Mouse (Mus musculus) liver, embryonic 11.5 days (tissue): ENCODE results near the gene Egln2. TPM values are rescaled to one million over a fixed set of nuclear protein-coding genes. Genes with fewer than 3 reads are reported as not detected.

Experiments used
- ATAC-seq: fragments of 200-750 bp; cut with Nextera tagmentation; replicated peaks from 2 replicates; pipeline ENCODE4 v1.8.0; 2017; ENCODE audit warnings: moderate number of reproducible peaks, mild to moderate bottlenecking, moderate TSS enrichment, moderate library complexity; ENCODE audit not compliant: low FRiP score
- DNase-seq: peaks from one replicate; pipeline ENCODE4 v3.0.0-alpha.2; 2017; ENCODE audit warnings: low spot score
- H3K27ac ChIP-seq: fragments of 300-500 bp; sonication (generic); 2 replicates; pipeline ENCODE4 v1.5.1; 2014; ENCODE audit warnings: mild to moderate bottlenecking, low read depth, low read length, control low read depth
- H3K27me3 ChIP-seq: fragments of 300-500 bp; sonication (generic); replicated peaks from 2 replicates; pipeline ENCODE4 v1.6.1; 2014; ENCODE audit warnings: low read length, mixed read lengths; ENCODE audit not compliant: control insufficient read depth, insufficient read depth
- H3K36me3 ChIP-seq: fragments of 300-500 bp; sonication (generic); 2 replicates; pipeline ENCODE4 v1.6.1; 2014; ENCODE audit warnings: mild to moderate bottlenecking, low read length, moderate library complexity, mixed read lengths; ENCODE audit not compliant: control insufficient read depth, insufficient read depth
- H3K4me1 ChIP-seq: fragments of 300-500 bp; sonication (generic); replicated peaks from 2 replicates; pipeline ENCODE4 v1.6.1; 2014; ENCODE audit warnings: low read length, mixed read lengths; ENCODE audit not compliant: control insufficient read depth, insufficient read depth
- H3K4me2 ChIP-seq: fragments of 300-500 bp; sonication (generic); 2 replicates; pipeline ENCODE4 v1.6.1; 2014; ENCODE audit warnings: mild to moderate bottlenecking, control low read depth, moderate library complexity
- H3K4me3 ChIP-seq: fragments of 300-500 bp; sonication (generic); 2 replicates; pipeline ENCODE4 v1.5.1; 2014; ENCODE audit warnings: low read depth, low read length, control low read depth
- H3K9ac ChIP-seq: fragments of 300-500 bp; sonication (generic); 2 replicates; pipeline ENCODE4 v1.6.1; 2014; ENCODE audit warnings: low read depth, low read length, control low read depth
- H3K9me3 ChIP-seq: fragments of 300-500 bp; sonication (generic); 2 replicates; pipeline ENCODE4 v1.6.1; 2016; ENCODE audit warnings: low read length, inconsistent platforms, mixed read lengths; ENCODE audit not compliant: control insufficient read depth
- whole genome bisulfite sequencing: fragments of 180-500 bp; shearing (Covaris S2); extraction: QIAGEN DNeasy Blood & Tissue Kit; methylation state at CpG from one replicate; pipeline ENCODE4 v1.1.7; 2014; 5-methylcytosine and 5-hydroxymethylcytosine counted together
- polyA plus RNA-seq: library from polyadenylated mRNA; unstranded; fragments of >200 nt; fragmentation: Nextera tagmentation; extraction: Ambion mirVana; gene quantifications from 2 replicates; pipeline ENCODE4 v1.2.1, GENCODE M21; 2014

The Egln2 gene
- polyA plus RNA-seq, 1 experiment from 2014 or later: 39.7 TPM

DNA sequence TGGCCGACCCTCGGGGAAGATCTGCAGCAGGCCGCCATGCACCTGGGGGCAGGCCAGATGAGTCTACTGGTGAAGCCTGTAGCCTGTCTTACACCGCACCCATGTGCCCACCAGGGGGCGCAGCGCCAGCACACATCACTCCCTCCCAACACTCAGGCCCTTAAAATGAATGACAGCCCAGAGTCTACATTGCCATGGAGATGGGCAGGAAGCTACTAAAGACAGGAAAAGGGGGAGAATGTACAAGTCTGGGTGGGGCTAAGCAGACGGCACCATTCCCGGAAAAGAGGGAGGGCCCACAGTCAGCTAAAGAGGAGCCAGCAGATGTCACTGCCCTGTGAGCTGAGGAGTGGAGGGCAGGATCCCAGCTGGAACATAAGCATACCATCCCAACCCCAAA lies 6.7 kb downstream of the Egln2 start:
- H3K4me1 ChIP-seq: peaks cover 17% of the 10 kb centered on the region
- WGBS: 14% methylated on average over 8 of the region's 8 CpGs
- no peak overlapping the region for H3K4me3 ChIP-seq
- no peaks in the 10 kb centered on the region for H3K9me3 ChIP-seq
- peak; percentile 87 for ATAC-seq
- DNase-seq: peak; percentile 80
- no peaks in the 10 kb centered on the region for H3K27me3 ChIP-seq
- H3K27ac ChIP-seq: no peak overlapping the region
- H3K4me2 ChIP-seq: no peak overlapping the region
- H3K36me3 ChIP-seq: peaks cover 22% of the 10 kb centered on the region
- no peak overlapping the region for H3K9ac ChIP-seq

DNA sequence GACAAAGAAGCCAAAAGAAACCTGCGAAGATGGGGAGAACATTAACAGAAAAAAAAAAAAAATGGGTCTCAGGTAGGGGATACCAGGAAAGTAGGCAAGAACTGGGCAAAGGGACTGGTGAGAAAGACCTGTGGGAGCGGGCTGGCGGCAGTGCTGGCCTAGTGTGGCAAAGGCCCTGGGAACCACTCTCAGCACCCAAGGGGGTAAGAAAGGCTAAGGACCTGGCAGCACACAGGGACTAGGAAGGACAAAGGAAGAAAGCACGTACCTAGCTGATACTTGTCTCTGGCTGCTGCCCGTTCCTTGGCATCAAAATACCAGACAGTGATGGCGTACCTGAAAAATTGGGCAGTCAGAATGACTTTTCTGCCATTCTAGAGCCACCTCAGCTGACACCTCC lies 7.3 kb downstream of the Egln2 start:
- no peak overlapping the region for H3K4me2 ChIP-seq
- H3K9ac ChIP-seq: no peak overlapping the region
- ATAC-seq (no peak), DNase-seq (no peak)
- H3K36me3 ChIP-seq: peaks cover 17% of the 10 kb centered on the region
- peaks cover 13% of the 10 kb centered on the region for H3K4me1 ChIP-seq
- WGBS: 91% methylated on average over 6 of the region's 6 CpGs
- no peak overlapping the region for H3K4me3 ChIP-seq
- H3K27ac ChIP-seq: no peak overlapping the region
- H3K9me3 ChIP-seq: no peaks in the 10 kb centered on the region
- no peaks in the 10 kb centered on the region for H3K27me3 ChIP-seq

DNA sequence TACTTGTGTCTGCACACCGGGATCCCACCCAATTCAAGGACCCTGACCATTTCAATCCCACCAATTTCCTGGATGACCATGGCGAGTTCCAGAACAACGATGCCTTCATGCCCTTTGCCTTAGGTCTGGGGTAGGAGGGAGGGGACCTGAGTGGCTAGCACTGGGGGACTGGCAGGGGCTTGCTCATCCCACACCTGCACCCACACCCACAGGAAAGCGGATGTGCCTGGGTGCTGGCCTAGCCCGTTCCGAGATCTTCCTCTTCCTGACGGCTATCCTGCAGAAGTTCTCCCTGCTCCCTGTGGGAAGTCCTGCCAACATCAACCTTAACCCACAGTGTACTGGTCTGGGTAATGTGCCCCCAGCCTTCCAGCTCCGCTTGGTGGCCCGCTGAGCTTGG lies 8.4 kb downstream of the Egln2 start:
- no peak for ATAC-seq
- H3K9me3 ChIP-seq: no peaks in the 10 kb centered on the region
- DNase-seq: no peak
- H3K9ac ChIP-seq: no peak overlapping the region
- H3K4me1 ChIP-seq: peaks cover 5% of the 10 kb centered on the region; the same call in 1 of the 2 replicates
- WGBS: 94% methylated on average over 9 of the region's 9 CpGs
- no peak overlapping the region for H3K4me2 ChIP-seq
- H3K4me3 ChIP-seq: no peak overlapping the region
- no peak overlapping the region for H3K27ac ChIP-seq
- no peaks in the 10 kb centered on the region for H3K27me3 ChIP-seq
- H3K36me3 ChIP-seq: peaks cover 17% of the 10 kb centered on the region

DNA sequence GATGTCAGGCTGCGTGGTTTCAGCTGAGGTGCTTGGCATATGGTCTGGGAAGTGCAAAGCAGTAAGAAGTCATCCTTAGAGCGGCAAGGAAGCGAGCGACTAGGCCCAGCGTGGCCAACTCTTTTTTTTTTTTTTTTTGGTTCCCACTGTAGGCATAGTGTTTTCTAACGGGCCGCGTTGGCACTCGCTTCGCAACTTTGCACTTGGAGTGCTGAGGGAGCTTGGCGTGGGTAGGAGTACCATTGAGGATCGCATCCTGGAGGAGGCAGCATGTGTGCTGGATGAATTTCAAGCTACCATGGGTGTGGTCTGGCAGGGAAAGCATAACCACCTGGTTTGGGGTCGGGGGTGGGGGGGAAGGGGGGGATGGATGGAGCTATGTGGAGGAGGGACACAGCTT lies 10.6 kb downstream of the Egln2 start:
- WGBS: 86% methylated on average over 13 of the region's 13 CpGs

DNA sequence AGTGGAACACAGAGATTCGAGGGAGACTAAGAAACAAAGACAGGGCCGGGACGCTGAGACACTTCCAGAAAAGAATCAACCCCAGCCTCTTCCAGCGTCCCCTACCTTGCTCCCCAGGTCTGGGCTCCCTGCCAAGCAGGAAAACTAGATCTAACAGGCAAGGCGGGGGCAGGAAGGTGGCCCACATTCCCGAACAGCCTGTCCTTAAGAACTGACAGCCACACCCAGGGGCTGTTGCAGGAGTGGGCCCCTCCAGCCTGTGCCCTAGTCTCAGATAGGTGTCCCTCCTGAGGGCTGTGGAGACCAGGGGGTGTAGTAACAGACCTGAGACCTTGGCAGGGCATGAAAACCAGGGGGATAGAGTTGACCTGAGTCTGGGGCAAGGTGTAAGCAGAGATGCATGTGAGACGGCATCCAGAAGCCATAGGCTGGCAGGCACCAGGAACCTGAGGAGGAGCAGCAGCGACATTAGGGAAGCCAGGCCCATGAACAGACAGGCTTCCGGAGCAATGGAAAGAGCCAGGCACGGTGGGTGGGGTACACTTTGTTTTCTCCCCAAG lies 13.3 kb downstream of the Egln2 start, which contains the start of gene Cyp2t4:
TSS of gene Cyp2t4 (plus strand) at position 510 of the 560 bp plus-strand sequence.
- no peak within 1 kb of the TSS for H3K4me3 ChIP-seq
- ATAC-seq (no peak; the same call in 1 of the 2 replicates), DNase-seq (no peak)
- peaks cover 10% of the 10 kb centered on the region; the same call in 1 of the 2 replicates for H3K36me3 ChIP-seq
- H3K4me1 ChIP-seq: no peaks in the 10 kb centered on the region
- no peaks in the 10 kb centered on the region for H3K9me3 ChIP-seq
- 71% methylated on average over 10 of the region's 10 CpGs for WGBS
- H3K27me3 ChIP-seq: no peaks in the 10 kb centered on the region
- no peak within 1 kb of the TSS for H3K4me2 ChIP-seq
- no peak within 1 kb of the TSS for H3K27ac ChIP-seq
- H3K9ac ChIP-seq: no peak within 1 kb of the TSS

More for the DNA sequence above, 10.6 kb downstream of the Egln2 start:
- Histone ChIP-seq H3K4me2 (no peak overlapping the region), H3K27ac (no peak overlapping the region), H3K4me1 (0 out of 2 replicates have a peak, but pooled peaks cover 2% of the 10 kb centered on the region), H3K4me3 (no peak overlapping the region), H3K9ac (no peak overlapping the region), H3K36me3 (peaks cover 17% of the 10 kb centered on the region), H3K27me3 (no peaks in the 10 kb centered on the region), H3K9me3 (no peaks in the 10 kb centered on the region)
- no peak for DNase-seq
- no peak for ATAC-seq

GRCm38 (mm10) chr7:27136410-27136996 lies 30.1 kb downstream of the Egln2 start:
- DNase-seq (no peak), ATAC-seq (no peak)
- Histone ChIP-seq H3K36me3 (no peaks in the 10 kb centered on the region), H3K9ac (no peak overlapping the region), H3K4me2 (no peak overlapping the region), H3K27me3 (no peaks in the 10 kb centered on the region), H3K27ac (no peak overlapping the region), H3K4me3 (no peak overlapping the region), H3K9me3 (peaks cover 3% of the 10 kb centered on the region; the same call in 1 of the 2 replicates), H3K4me1 (no peaks in the 10 kb centered on the region)
- WGBS: 52% methylated on average over 8 of the region's 8 CpGs

- H3K9me3 ChIP-seq: no peaks in the 10 kb centered on the region
- no peak overlapping the region for H3K4me2 ChIP-seq
- no peaks in the 10 kb centered on the region for H3K36me3 ChIP-seq
- no peaks in the 10 kb centered on the region for H3K4me1 ChIP-seq
- no peak for DNase-seq
- no peak for ATAC-seq
- WGBS: 71% methylated on average over 4 of the region's 4 CpGs
- H3K27ac ChIP-seq: no peak overlapping the region
- no peak overlapping the region for H3K4me3 ChIP-seq
- no peak overlapping the region for H3K9ac ChIP-seq
- no peaks in the 10 kb centered on the region for H3K27me3 ChIP-seq
Observed at GRCm38 (mm10) chr7:27133757-27134156, 32.8 kb downstream of the Egln2 start.

DNA sequence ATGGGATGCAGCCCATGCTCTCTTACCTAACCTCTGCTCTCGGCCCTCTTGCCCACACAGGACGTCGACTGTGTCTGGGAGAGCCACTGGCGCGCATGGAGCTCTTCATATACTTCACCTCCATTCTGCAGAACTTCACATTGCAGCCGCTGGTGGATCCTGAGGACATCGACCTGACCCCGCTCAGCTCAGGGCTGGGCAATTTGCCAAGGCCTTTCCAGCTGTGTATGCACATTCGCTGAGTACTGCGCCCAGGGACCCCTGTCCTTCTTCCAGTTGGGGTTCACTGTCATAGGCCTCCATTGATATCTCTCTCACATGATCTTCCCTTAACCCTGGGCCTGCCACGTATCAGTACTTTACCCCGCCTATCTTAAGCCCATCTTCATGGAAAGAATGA lies 33.4 kb downstream of the Egln2 start:
- Histone ChIP-seq H3K9ac (no peak overlapping the region), H3K4me2 (no peak overlapping the region), H3K27ac (no peak overlapping the region), H3K9me3 (no peaks in the 10 kb centered on the region), H3K4me1 (no peaks in the 10 kb centered on the region), H3K27me3 (no peaks in the 10 kb centered on the region), H3K36me3 (no peaks in the 10 kb centered on the region), H3K4me3 (no peak overlapping the region)
- 68% methylated on average over 12 of the region's 12 CpGs for WGBS
- DNase-seq: no peak
- ATAC-seq: 0 out of 2 replicates have a peak, but pooled peaks have one; percentile 43

DNA sequence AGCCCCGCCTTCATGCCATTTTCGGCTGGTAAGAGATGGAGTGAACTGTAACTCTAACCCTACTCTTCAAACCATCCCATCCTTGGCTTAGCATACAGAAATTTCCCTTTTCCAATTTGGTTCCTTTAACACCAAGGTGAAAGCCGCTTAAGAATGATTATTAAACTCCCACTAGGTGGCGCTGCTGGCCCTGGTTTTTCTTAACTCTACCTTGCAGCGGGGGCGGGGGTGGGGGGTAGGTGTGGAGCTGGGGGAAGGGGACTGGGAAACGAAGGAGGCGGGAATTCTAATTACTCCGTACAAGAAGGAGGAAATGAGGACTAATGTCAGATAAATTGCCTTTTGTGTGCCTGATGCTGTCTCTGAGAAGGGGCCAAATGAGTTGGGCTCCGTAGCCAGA lies 34.0 kb downstream of the Egln2 start:
- no peak for DNase-seq
- 15% methylated on average over 10 of the region's 10 CpGs for WGBS

More for the DNA sequence above, 34.0 kb downstream of the Egln2 start:
- no peak for ATAC-seq
- Histone ChIP-seq H3K36me3 (no peaks in the 10 kb centered on the region), H3K9ac (no peak overlapping the region), H3K27ac (no peak overlapping the region), H3K4me3 (no peak overlapping the region), H3K9me3 (no peaks in the 10 kb centered on the region), H3K4me1 (no peaks in the 10 kb centered on the region), H3K4me2 (no peak overlapping the region), H3K27me3 (no peaks in the 10 kb centered on the region)
